Mouse (Mus musculus): ENCODE data around the gene Mtus2.

DNA sequence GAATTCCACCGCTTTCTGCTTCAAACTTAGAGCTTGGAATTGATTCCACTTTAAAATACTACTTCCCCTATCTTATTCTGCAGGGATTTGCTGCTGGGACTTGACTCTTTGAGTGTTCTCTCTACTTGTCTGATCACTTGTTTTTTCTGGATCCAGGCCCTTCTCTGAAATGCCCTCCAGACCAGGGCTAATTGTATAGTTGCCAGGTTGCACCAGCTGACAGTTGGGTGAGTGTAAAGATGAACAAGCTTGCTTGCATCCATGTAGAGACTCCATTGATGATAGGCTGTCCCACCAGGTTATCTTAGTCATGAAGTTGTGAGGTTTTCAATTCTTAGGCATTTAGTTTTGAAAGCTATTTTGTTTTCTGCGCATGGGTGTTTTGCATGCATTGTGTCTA is 92.2 kb downstream of the Mtus2 start:
- TF ChIP-seq CTCF (IDR thresholded peaks at IDR 0.05; ENCODE audit: low read depth, low read length) (no peak), POLR2A (IDR thresholded peaks at IDR 0.05; ENCODE audit: extremely low read depth, insufficient read depth, low read length) (no peak)
